Mouse (Mus musculus) hindbrain, embryonic 11.5 days (tissue): ENCODE measurements around the gene Bend4. TPM values are rescaled to one million over a fixed set of nuclear protein-coding genes. Genes with fewer than 3 reads are reported as not detected.

Experiments
- ATAC-seq: fragments of 200-750 bp; cut with Nextera tagmentation; 2 replicates; pipeline ENCODE4 v1.8.0; 2017; ENCODE audit warnings: mild to moderate bottlenecking, moderate TSS enrichment, moderate library complexity; ENCODE audit not compliant: low FRiP score
- DNase-seq: peaks from one replicate; pipeline ENCODE4 v3.0.0-alpha.2; 2015; ENCODE audit warnings: low spot score
- H3K27ac ChIP-seq: fragments of 300-500 bp; sonication (generic); 2 replicates; pipeline ENCODE4 v1.5.1; 2014; ENCODE audit warnings: mild to moderate bottlenecking, low read depth, low read length
- H3K27me3 ChIP-seq: fragments of 300-500 bp; sonication (generic); 2 replicates; pipeline ENCODE4 v1.6.1; 2014; ENCODE audit warnings: mild to moderate bottlenecking, low read length, moderate library complexity, mixed read lengths; ENCODE audit not compliant: control insufficient read depth, insufficient read depth
- H3K36me3 ChIP-seq: fragments of 300-500 bp; sonication (generic); 2 replicates; pipeline ENCODE4 v1.6.1; 2014; ENCODE audit warnings: mild to moderate bottlenecking, low read length, moderate library complexity, mixed read lengths; ENCODE audit not compliant: control insufficient read depth, insufficient read depth
- H3K4me1 ChIP-seq: fragments of 300-500 bp; sonication (generic); replicated peaks from 2 replicates; pipeline ENCODE4 v1.6.1; 2014; ENCODE audit warnings: low read length, mixed read lengths; ENCODE audit not compliant: control insufficient read depth, insufficient read depth
- H3K4me2 ChIP-seq: fragments of 300-500 bp; sonication (generic); replicated peaks from 2 replicates; pipeline ENCODE4 v1.6.1; 2014; ENCODE audit warnings: mild to moderate bottlenecking, low read depth, low read length
- H3K4me3 ChIP-seq: fragments of 300-500 bp; sonication (generic); 2 replicates; pipeline ENCODE4 v1.5.1; 2014; ENCODE audit warnings: low read depth, low read length
- H3K9ac ChIP-seq: fragments of 300-500 bp; sonication (generic); 2 replicates; pipeline ENCODE4 v1.6.1; 2014; ENCODE audit warnings: low read depth, low read length
- H3K9me3 ChIP-seq: fragments of 300-500 bp; sonication (generic); 2 replicates; pipeline ENCODE4 v1.6.1; 2016; ENCODE audit warnings: low read length; ENCODE audit not compliant: control insufficient read depth
- WGBS: fragments of 180-500 bp; shearing (Covaris S2); extraction: QIAGEN DNeasy Blood & Tissue Kit; methylation state at CpG from one replicate; pipeline ENCODE4 v1.1.7; 2014; 5-methylcytosine and 5-hydroxymethylcytosine counted together
- polyA plus RNA-seq: library from polyadenylated mRNA; unstranded; fragments of >200 nt; fragmentation: Nextera tagmentation; extraction: Ambion mirVana; gene quantifications from 2 replicates; pipeline ENCODE4 v1.2.1, GENCODE M21; 2014

The Bend4 gene
- polyA plus RNA-seq, 1 experiment from 2014 or later, result 13.5 TPM

- ATAC-seq, result no peak
- 94% methylated on average over 1 of the region's 1 CpGs for WGBS
- no peaks in the 10 kb centered on the region for H3K27me3 ChIP-seq
Observed at GRCm38 (mm10) chr5:67454282-67454681, 26.2 kb upstream of the Bend4 start.

GRCm38 (mm10) chr5:67449957-67450630, 22.0 kb upstream of the Bend4 start:
- no peak overlapping the region for H3K27ac ChIP-seq
- no peak for ATAC-seq
- DNase-seq, result no peak
- H3K4me1 ChIP-seq, result no peaks in the 10 kb centered on the region
- no peaks in the 10 kb centered on the region for H3K9me3 ChIP-seq
- 88% methylated on average over 21 of the region's 21 CpGs for WGBS
- no peak overlapping the region for H3K4me3 ChIP-seq
- H3K4me2 ChIP-seq, result no peak overlapping the region
- H3K36me3 ChIP-seq, result no peaks in the 10 kb centered on the region
- no peaks in the 10 kb centered on the region for H3K27me3 ChIP-seq
- H3K9ac ChIP-seq, result no peak overlapping the region

More at GRCm38 (mm10) chr5:67454282-67454681, 26.2 kb upstream of the Bend4 start:
- H3K4me2 ChIP-seq, result no peak overlapping the region
- H3K9me3 ChIP-seq, result no peaks in the 10 kb centered on the region
- DNase-seq, result no peak
- H3K27ac ChIP-seq, result no peak overlapping the region
- no peaks in the 10 kb centered on the region for H3K4me1 ChIP-seq
- H3K9ac ChIP-seq, result no peak overlapping the region
- no peaks in the 10 kb centered on the region for H3K36me3 ChIP-seq
- H3K4me3 ChIP-seq, result no peak overlapping the region

GRCm38 (mm10) chr5:67446526-67446925, 18.4 kb upstream of the Bend4 start:
- no peak overlapping the region for H3K4me2 ChIP-seq
- no peak for DNase-seq
- H3K9ac ChIP-seq, result no peak overlapping the region
- no peaks in the 10 kb centered on the region for H3K36me3 ChIP-seq
- no peaks in the 10 kb centered on the region for H3K9me3 ChIP-seq
- no peak overlapping the region for H3K4me3 ChIP-seq
- no peaks in the 10 kb centered on the region for H3K4me1 ChIP-seq
- no peak overlapping the region for H3K27ac ChIP-seq
- no peak for ATAC-seq
- H3K27me3 ChIP-seq, result no peaks in the 10 kb centered on the region
- 65% methylated on average over 2 of the region's 2 CpGs for WGBS

GRCm38 (mm10) chr5:67444217-67445050, 16.3 kb upstream of the Bend4 start:
- Histone ChIP-seq H3K9ac (no peak overlapping the region), H3K4me3 (no peak overlapping the region), H3K27ac (no peak overlapping the region), H3K36me3 (no peaks in the 10 kb centered on the region), H3K4me2 (no peak overlapping the region), H3K4me1 (no peaks in the 10 kb centered on the region), H3K9me3 (no peaks in the 10 kb centered on the region), H3K27me3 (no peaks in the 10 kb centered on the region)
- DNase-seq (peak; percentile 19), ATAC-seq (peak; percentile 43; the same call in 1 of the 2 replicates)
- 30% methylated on average over 17 of the region's 17 CpGs for WGBS

- no peak for ATAC-seq
- H3K9ac ChIP-seq, result no peak overlapping the region
- 52% methylated on average over 6 of the region's 6 CpGs for WGBS
Observed at GRCm38 (mm10) chr5:67442813-67443450, 14.8 kb upstream of the Bend4 start.

GRCm38 (mm10) chr5:67440563-67440962, 12.5 kb upstream of the Bend4 start:
- no peaks in the 10 kb centered on the region for H3K4me1 ChIP-seq
- H3K4me2 ChIP-seq, result no peak overlapping the region
- DNase-seq, result no peak
- ATAC-seq, result no peak
- H3K27ac ChIP-seq, result no peak overlapping the region
- no peak overlapping the region for H3K4me3 ChIP-seq
- WGBS, result 94% methylated on average over 8 of the region's 8 CpGs
- H3K36me3 ChIP-seq, result no peaks in the 10 kb centered on the region
- H3K27me3 ChIP-seq, result no peaks in the 10 kb centered on the region
- H3K9me3 ChIP-seq, result no peaks in the 10 kb centered on the region
- H3K9ac ChIP-seq, result no peak overlapping the region

More at GRCm38 (mm10) chr5:67442813-67443450, 14.8 kb upstream of the Bend4 start:
- Histone ChIP-seq H3K27ac (no peak overlapping the region), H3K4me3 (no peak overlapping the region), H3K4me1 (no peaks in the 10 kb centered on the region), H3K9me3 (no peaks in the 10 kb centered on the region), H3K4me2 (no peak overlapping the region), H3K36me3 (no peaks in the 10 kb centered on the region), H3K27me3 (no peaks in the 10 kb centered on the region)
- DNase-seq, result no peak

GRCm38 (mm10) chr5:67437403-67437802, 9.3 kb upstream of the Bend4 start:
- no peak for ATAC-seq
- Histone ChIP-seq H3K36me3 (no peaks in the 10 kb centered on the region), H3K9me3 (no peaks in the 10 kb centered on the region), H3K27ac (no peak overlapping the region), H3K4me3 (no peak overlapping the region), H3K9ac (no peak overlapping the region), H3K4me2 (no peak overlapping the region), H3K4me1 (no peaks in the 10 kb centered on the region), H3K27me3 (no peaks in the 10 kb centered on the region)
- DNase-seq, result peak; percentile 9
- WGBS, result 43% methylated on average over 2 of the region's 2 CpGs

GRCm38 (mm10) chr5:67426478-67427442, 1.4 kb downstream of the Bend4 start:
- ATAC-seq (peak; percentile 43), DNase-seq (peak; percentile 53)
- WGBS, result 2% methylated on average over 54 of the region's 121 CpGs
- peak overlapping the region; percentile 63; the same call in 1 of the 2 replicates for H3K27ac ChIP-seq
- peaks cover 6% of the 10 kb centered on the region; the same call in 1 of the 2 replicates for H3K27me3 ChIP-seq
- H3K9ac ChIP-seq, result peak overlapping the region; percentile 83
- H3K4me1 ChIP-seq, result peaks cover 4% of the 10 kb centered on the region
- peak overlapping the region; percentile 65 for H3K4me3 ChIP-seq
- no peaks in the 10 kb centered on the region for H3K36me3 ChIP-seq
- no peaks in the 10 kb centered on the region for H3K9me3 ChIP-seq
- peak overlapping the region; percentile 77 for H3K4me2 ChIP-seq
